Mouse (Mus musculus) forebrain, embryonic 15.5 days (tissue): ENCODE data around the gene AC109138.7. TPM values are rescaled to one million over a fixed set of nuclear protein-coding genes. Genes with fewer than 3 reads are reported as not detected.

Source experiments
- ATAC-seq: fragments of 200-750 bp; cut with Nextera tagmentation; replicated peaks from 2 replicates; pipeline ENCODE4 v1.8.0; 2017; ENCODE audit warnings: mild to moderate bottlenecking, moderate TSS enrichment, moderate library complexity
- H3K27ac ChIP-seq: fragments of 300-500 bp; sonication (generic); replicated peaks from 2 replicates; pipeline ENCODE4 v1.5.1; 2015; ENCODE audit warnings: mild to moderate bottlenecking, inconsistent platforms
- H3K27me3 ChIP-seq: fragments of 300-500 bp; sonication (generic); 2 replicates; pipeline ENCODE4 v1.6.1; 2015; ENCODE audit warnings: inconsistent platforms
- H3K36me3 ChIP-seq: fragments of 300-500 bp; sonication (generic); 2 replicates; pipeline ENCODE4 v1.6.1; 2015; ENCODE audit warnings: mild to moderate bottlenecking, inconsistent platforms
- H3K4me1 ChIP-seq: fragments of 300-500 bp; sonication (generic); 2 replicates; pipeline ENCODE4 v1.6.1; 2015; ENCODE audit warnings: inconsistent platforms
- H3K4me2 ChIP-seq: fragments of 300-500 bp; sonication (generic); replicated peaks from 2 replicates; pipeline ENCODE4 v1.6.1; 2015; ENCODE audit warnings: mild to moderate bottlenecking, inconsistent platforms
- H3K4me3 ChIP-seq: fragments of 300-500 bp; sonication (generic); 2 replicates; pipeline ENCODE4 v1.5.1; 2015; ENCODE audit warnings: mild to moderate bottlenecking, inconsistent platforms
- H3K9ac ChIP-seq: fragments of 300-500 bp; sonication (generic); replicated peaks from 2 replicates; pipeline ENCODE4 v1.6.1; 2015; ENCODE audit warnings: mild to moderate bottlenecking, inconsistent platforms
- H3K9me3 ChIP-seq: fragments of 300-500 bp; sonication (generic); 2 replicates; pipeline ENCODE4 v1.6.1; 2016; ENCODE audit warnings: inconsistent platforms
- WGBS: fragments of 180-500 bp; shearing (Covaris S2); methylation state at CpG from one replicate; pipeline ENCODE4 v1.1.7; 2015; ENCODE audit warnings: mixed read lengths; 5-methylcytosine and 5-hydroxymethylcytosine counted together
- polyA plus RNA-seq: library from polyadenylated mRNA; unstranded; fragments of >200 nt; fragmentation: Nextera tagmentation; extraction: Ambion mirVana; gene quantifications from 2 replicates; pipeline ENCODE4 v1.2.1, GENCODE M21; 2015

The AC109138.7 gene
- polyA plus RNA-seq, 1 experiment from 2014 or later = not detected

- no peak for ATAC-seq
- H3K4me3 ChIP-seq = no peak overlapping the region
- H3K27me3 ChIP-seq = peaks cover 49% of the 10 kb centered on the region
- WGBS = 23% methylated on average over 4 of the region's 4 CpGs
- H3K9me3 ChIP-seq = no peaks in the 10 kb centered on the region
- H3K27ac ChIP-seq = no peak overlapping the region
- H3K4me2 ChIP-seq = no peak overlapping the region
- no peaks in the 10 kb centered on the region for H3K36me3 ChIP-seq
- H3K4me1 ChIP-seq = peaks cover 30% of the 10 kb centered on the region
- no peak overlapping the region for H3K9ac ChIP-seq
Observed at GRCm38 (mm10) chr19:4211891-4212588, 2.1 kb upstream of the AC109138.7 start.

GRCm38 (mm10) chr19:4213524-4213974 lies 608 bp upstream of the AC109138.7 start:
- Histone ChIP-seq H3K9ac (no peak overlapping the region), H3K27me3 (peaks cover 54% of the 10 kb centered on the region)
- ATAC-seq = no peak

GRCm38 (mm10) chr19:4214771-4215450 lies 754 bp downstream of the AC109138.7 start:
- no peak overlapping the region for H3K27ac ChIP-seq
- H3K4me3 ChIP-seq = peak overlapping the region; percentile 52
- peaks cover 54% of the 10 kb centered on the region for H3K27me3 ChIP-seq
- 0 out of 2 replicates have a peak, but pooled peaks have one; percentile 38 for ATAC-seq
- H3K4me2 ChIP-seq = peak overlapping the region; percentile 99
- no peaks in the 10 kb centered on the region for H3K36me3 ChIP-seq
- under 1% methylated on average over 72 of the region's 81 CpGs for WGBS
- H3K9me3 ChIP-seq = no peaks in the 10 kb centered on the region
- H3K4me1 ChIP-seq = peaks cover 36% of the 10 kb centered on the region
- peak overlapping the region; percentile 55 for H3K9ac ChIP-seq

More at GRCm38 (mm10) chr19:4213524-4213974, 608 bp upstream of the AC109138.7 start:
- H3K4me3 ChIP-seq = peak overlapping the region; percentile 52; the same call in 1 of the 2 replicates
- peaks cover 32% of the 10 kb centered on the region for H3K4me1 ChIP-seq
- H3K9me3 ChIP-seq = no peaks in the 10 kb centered on the region
- no peak overlapping the region for H3K27ac ChIP-seq
- no peaks in the 10 kb centered on the region for H3K36me3 ChIP-seq
- 6% methylated on average over 9 of the region's 9 CpGs for WGBS
- no peak overlapping the region; the same call in 1 of the 2 replicates for H3K4me2 ChIP-seq

GRCm38 (mm10) chr19:4215451-4215840 lies 1.3 kb downstream of the AC109138.7 start:
- no peaks in the 10 kb centered on the region for H3K9me3 ChIP-seq
- H3K4me3 ChIP-seq = peak overlapping the region; percentile 52
- no peak for ATAC-seq
- H3K27ac ChIP-seq = no peak overlapping the region
- H3K4me1 ChIP-seq = peaks cover 41% of the 10 kb centered on the region
- H3K9ac ChIP-seq = peak overlapping the region; percentile 55
- H3K27me3 ChIP-seq = peaks cover 54% of the 10 kb centered on the region
- 3% methylated on average over 19 of the region's 21 CpGs for WGBS
- no peaks in the 10 kb centered on the region for H3K36me3 ChIP-seq
- peak overlapping the region; percentile 99 for H3K4me2 ChIP-seq

GRCm38 (mm10) chr19:4216041-4216685 lies 2.0 kb downstream of the AC109138.7 start:
- Histone ChIP-seq H3K4me1 (peaks cover 43% of the 10 kb centered on the region), H3K4me2 (no peak overlapping the region), H3K27me3 (peaks cover 54% of the 10 kb centered on the region), H3K9me3 (no peaks in the 10 kb centered on the region), H3K36me3 (no peaks in the 10 kb centered on the region), H3K9ac (no peak overlapping the region), H3K4me3 (no peak overlapping the region), H3K27ac (no peak overlapping the region)
- 25% methylated on average over 14 of the region's 14 CpGs for WGBS
- no peak for ATAC-seq

GRCm38 (mm10) chr19:4217140-4217539 lies 3.0 kb downstream of the AC109138.7 start:
- ATAC-seq = no peak
- Histone ChIP-seq H3K36me3 (no peaks in the 10 kb centered on the region), H3K27ac (no peak overlapping the region), H3K4me3 (no peak overlapping the region), H3K27me3 (peaks cover 45% of the 10 kb centered on the region), H3K4me2 (no peak overlapping the region), H3K9ac (no peak overlapping the region), H3K4me1 (peaks cover 43% of the 10 kb centered on the region), H3K9me3 (no peaks in the 10 kb centered on the region)
- 9% methylated on average over 5 of the region's 5 CpGs for WGBS

GRCm38 (mm10) chr19:4217855-4218254 lies 3.7 kb downstream of the AC109138.7 start:
- Histone ChIP-seq H3K36me3 (no peaks in the 10 kb centered on the region), H3K27ac (no peak overlapping the region), H3K4me3 (no peak overlapping the region), H3K9me3 (no peaks in the 10 kb centered on the region), H3K9ac (no peak overlapping the region), H3K4me2 (no peak overlapping the region), H3K27me3 (peaks cover 42% of the 10 kb centered on the region), H3K4me1 (peaks cover 43% of the 10 kb centered on the region)
- ATAC-seq = no peak
- WGBS = 35% methylated on average over 3 of the region's 3 CpGs

GRCm38 (mm10) chr19:4218293-4218692 lies 4.1 kb downstream of the AC109138.7 start:
- 76% methylated on average over 11 of the region's 11 CpGs for WGBS
- Histone ChIP-seq H3K27me3 (peaks cover 39% of the 10 kb centered on the region), H3K36me3 (no peaks in the 10 kb centered on the region), H3K9ac (no peak overlapping the region), H3K4me3 (no peak overlapping the region), H3K4me1 (peaks cover 41% of the 10 kb centered on the region), H3K27ac (no peak overlapping the region), H3K9me3 (no peaks in the 10 kb centered on the region), H3K4me2 (no peak overlapping the region)
- ATAC-seq = no peak

- Histone ChIP-seq H3K9ac (no peak overlapping the region), H3K4me1 (peaks cover 36% of the 10 kb centered on the region), H3K4me2 (no peak overlapping the region), H3K27ac (no peak overlapping the region), H3K36me3 (no peaks in the 10 kb centered on the region), H3K27me3 (peaks cover 34% of the 10 kb centered on the region), H3K4me3 (no peak overlapping the region), H3K9me3 (no peaks in the 10 kb centered on the region)
- WGBS = 71% methylated on average over 1 of the region's 1 CpGs
- no peak for ATAC-seq
Observed at GRCm38 (mm10) chr19:4218784-4219183, 4.6 kb downstream of the AC109138.7 start.

- no peak overlapping the region for H3K4me3 ChIP-seq
- no peaks in the 10 kb centered on the region for H3K36me3 ChIP-seq
- 76% methylated on average over 6 of the region's 6 CpGs for WGBS
- no peak overlapping the region for H3K9ac ChIP-seq
- H3K4me2 ChIP-seq = no peak overlapping the region
- peaks cover 26% of the 10 kb centered on the region for H3K27me3 ChIP-seq
- no peak for ATAC-seq
- H3K9me3 ChIP-seq = no peaks in the 10 kb centered on the region
- peaks cover 24% of the 10 kb centered on the region for H3K4me1 ChIP-seq
- H3K27ac ChIP-seq = no peak overlapping the region
Observed at GRCm38 (mm10) chr19:4219943-4220342, 5.8 kb downstream of the AC109138.7 start.

- Histone ChIP-seq H3K36me3 (no peaks in the 10 kb centered on the region), H3K9me3 (no peaks in the 10 kb centered on the region), H3K4me2 (no peak overlapping the region), H3K4me3 (no peak overlapping the region), H3K27ac (no peak overlapping the region), H3K27me3 (peaks cover 21% of the 10 kb centered on the region), H3K4me1 (peaks cover 19% of the 10 kb centered on the region), H3K9ac (no peak overlapping the region)
- ATAC-seq = no peak
- WGBS = 38% methylated on average over 4 of the region's 4 CpGs
Observed at GRCm38 (mm10) chr19:4220416-4220815, 6.3 kb downstream of the AC109138.7 start.
